Mouse (Mus musculus) hindbrain, embryonic 14.5 days (tissue): ENCODE results near the gene Sbno1. TPM values are rescaled to one million over a fixed set of nuclear protein-coding genes. Genes with fewer than 3 reads are reported as not detected.

Experiments used
- ATAC-seq: fragments of 200-750 bp; cut with Nextera tagmentation; 2 replicates; pipeline ENCODE4 v1.8.0; 2017; ENCODE audit warnings: moderate number of reproducible peaks, mild to moderate bottlenecking, moderate TSS enrichment, moderate library complexity; ENCODE audit not compliant: low FRiP score
- DNase-seq: peaks from one replicate; pipeline ENCODE4 v3.0.0-alpha.2; 2015; ENCODE audit warnings: low spot score
- H3K27ac ChIP-seq: fragments of 300-500 bp; sonication (generic); 2 replicates; pipeline ENCODE4 v1.5.1; 2014; ENCODE audit warnings: mild to moderate bottlenecking, moderate library complexity
- H3K27me3 ChIP-seq: fragments of 300-500 bp; sonication (generic); 2 replicates; pipeline ENCODE4 v1.6.1; 2014; ENCODE audit warnings: mild to moderate bottlenecking, low read length, mixed read lengths; ENCODE audit not compliant: control insufficient read depth, insufficient read depth
- H3K36me3 ChIP-seq: fragments of 300-500 bp; sonication (generic); replicated peaks from 2 replicates; pipeline ENCODE4 v1.6.1; 2014; ENCODE audit not compliant: control insufficient read depth, insufficient read depth
- H3K4me1 ChIP-seq: fragments of 300-500 bp; sonication (generic); replicated peaks from 2 replicates; pipeline ENCODE4 v1.6.1; 2014; ENCODE audit warnings: antibody characterized with exemption, low read length, mixed read lengths; ENCODE audit not compliant: control insufficient read depth, insufficient read depth
- H3K4me2 ChIP-seq: fragments of 300-500 bp; sonication (generic); replicated peaks from 2 replicates; pipeline ENCODE4 v1.6.1; 2014; ENCODE audit warnings: mild to moderate bottlenecking, moderate library complexity
- H3K4me3 ChIP-seq: fragments of 300-500 bp; sonication (generic); replicated peaks from 2 replicates; pipeline ENCODE4 v1.5.1; 2014; ENCODE audit warnings: mild to moderate bottlenecking, low read length
- H3K9ac ChIP-seq: fragments of 300-500 bp; sonication (generic); 2 replicates; pipeline ENCODE4 v1.6.1; 2014
- H3K9me3 ChIP-seq: fragments of 300-500 bp; sonication (generic); 2 replicates; pipeline ENCODE4 v1.6.1; 2016; ENCODE audit warnings: low read length; ENCODE audit not compliant: control insufficient read depth
- WGBS: fragments of 180-500 bp; shearing (Covaris S2); extraction: QIAGEN DNeasy Blood & Tissue Kit; methylation state at CpG from one replicate; pipeline ENCODE4 v1.1.7; 2014; 5-methylcytosine and 5-hydroxymethylcytosine counted together
- polyA plus RNA-seq: library from polyadenylated mRNA; unstranded; fragments of >200 nt; fragmentation: Nextera tagmentation; extraction: Ambion mirVana; gene quantifications from 2 replicates; pipeline ENCODE4 v1.2.1, GENCODE M21; 2014

Gene Sbno1
- polyA plus RNA-seq, 1 experiment from 2014 or later, result 87.6 TPM

GRCm38 (mm10) chr5:124433048-124433447 is 7.2 kb upstream of the Sbno1 start:
- WGBS, result 71% methylated on average over 2 of the region's 2 CpGs
- no peak for ATAC-seq
- H3K4me2 ChIP-seq, result no peak overlapping the region
- H3K4me1 ChIP-seq, result no peaks in the 10 kb centered on the region
- no peaks in the 10 kb centered on the region for H3K36me3 ChIP-seq
- H3K4me3 ChIP-seq, result no peak overlapping the region
- H3K27me3 ChIP-seq, result no peaks in the 10 kb centered on the region
- DNase-seq, result no peak
- H3K9me3 ChIP-seq, result no peaks in the 10 kb centered on the region
- H3K9ac ChIP-seq, result no peak overlapping the region
- H3K27ac ChIP-seq, result no peak overlapping the region

DNA sequence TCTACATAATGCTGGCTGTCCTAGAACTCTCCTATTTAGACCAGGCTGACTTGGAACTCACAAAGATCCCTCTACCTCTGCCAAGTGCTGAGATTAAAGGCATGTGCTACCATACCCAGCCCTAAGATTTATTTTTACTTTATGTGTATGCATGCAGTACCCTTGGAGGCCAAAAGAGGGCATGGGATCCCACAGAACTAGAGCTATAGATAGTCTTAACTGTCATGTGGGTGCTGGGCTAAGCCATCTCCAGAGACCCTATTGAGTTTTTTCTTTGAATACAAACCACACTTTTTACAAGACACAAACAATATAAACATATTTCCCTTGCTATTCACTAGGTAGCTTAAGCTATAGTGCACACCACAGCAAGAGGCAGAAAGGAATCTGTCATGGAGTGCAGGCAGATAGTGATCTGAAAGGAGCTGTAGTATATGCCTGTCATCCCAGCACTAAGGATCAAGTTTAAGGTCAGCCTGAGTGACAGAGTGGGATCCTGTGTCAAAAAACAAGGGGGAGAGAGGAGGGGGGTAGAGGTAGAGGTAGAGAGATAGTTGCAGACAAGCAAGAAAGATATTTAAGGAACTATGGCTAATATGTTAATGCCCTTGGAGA is 6.7 kb upstream of the Sbno1 start:
- Histone ChIP-seq H3K27me3 (no peaks in the 10 kb centered on the region), H3K9me3 (no peaks in the 10 kb centered on the region), H3K36me3 (no peaks in the 10 kb centered on the region), H3K4me1 (no peaks in the 10 kb centered on the region), H3K9ac (no peak overlapping the region), H3K27ac (no peak overlapping the region), H3K4me2 (no peak overlapping the region), H3K4me3 (no peak overlapping the region)
- DNase-seq (peak; percentile 73), ATAC-seq (peak; percentile 59; the same call in 1 of the 2 replicates)

- H3K9me3 ChIP-seq, result no peaks in the 10 kb centered on the region
- H3K4me1 ChIP-seq, result peaks cover 9% of the 10 kb centered on the region; the same call in 1 of the 2 replicates
- peak overlapping the region; percentile 50 for H3K4me2 ChIP-seq
- H3K27ac ChIP-seq, result peak overlapping the region; percentile 90
- H3K9ac ChIP-seq, result peak overlapping the region; percentile 30
- WGBS, result 93% methylated on average over 10 of the region's 10 CpGs
- DNase-seq (no peak), ATAC-seq (no peak)
- no peaks in the 10 kb centered on the region for H3K36me3 ChIP-seq
- H3K27me3 ChIP-seq, result no peaks in the 10 kb centered on the region
- H3K4me3 ChIP-seq, result peak overlapping the region; percentile 99
Observed at GRCm38 (mm10) chr5:124426475-124427071, 772 bp upstream of the Sbno1 start.

DNA sequence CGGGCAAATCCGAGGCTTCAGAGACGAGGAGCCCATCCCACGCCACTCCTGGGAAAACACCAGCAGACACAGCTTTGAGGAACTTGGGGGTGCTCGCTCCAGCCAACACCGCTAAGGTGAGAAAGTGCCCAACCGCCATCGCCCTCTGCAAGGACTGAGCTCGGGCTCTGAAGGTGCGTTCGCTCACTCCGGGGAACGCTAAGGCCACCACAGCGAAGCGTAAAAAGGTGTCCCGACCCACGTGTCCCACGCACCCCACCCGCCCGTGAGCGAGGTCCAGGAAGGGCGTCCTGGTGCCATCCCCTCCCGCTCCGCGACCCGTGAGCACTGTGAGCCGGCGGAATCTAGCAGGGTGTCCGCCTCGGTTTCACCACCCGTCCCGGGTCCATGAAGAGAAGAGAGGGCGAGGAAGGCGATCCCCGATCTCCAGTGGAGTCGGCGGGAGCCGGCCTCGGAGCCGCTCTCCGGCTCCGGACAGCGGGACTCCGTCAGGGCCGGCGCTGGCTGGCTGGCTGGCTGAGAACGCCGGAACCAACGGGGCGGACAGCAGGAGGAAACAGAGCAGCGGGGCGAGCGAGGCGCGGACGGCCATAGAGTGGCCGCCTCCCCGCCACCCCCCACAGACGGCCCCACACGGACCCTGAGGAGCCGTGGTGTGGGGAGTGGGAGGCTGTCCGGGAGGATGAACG is 934 bp downstream of the Sbno1 start:
- Histone ChIP-seq H3K4me1 (peaks cover 9% of the 10 kb centered on the region; the same call in 1 of the 2 replicates), H3K27ac (peak overlapping the region; percentile 90), H3K4me3 (peak overlapping the region; percentile 99), H3K36me3 (no peaks in the 10 kb centered on the region), H3K4me2 (peak overlapping the region; percentile 90), H3K9me3 (no peaks in the 10 kb centered on the region), H3K27me3 (no peaks in the 10 kb centered on the region), H3K9ac (peak overlapping the region; percentile 92)
- ATAC-seq (peak; percentile 69), DNase-seq (no peak)
- under 1% methylated on average over 63 of the region's 63 CpGs for WGBS

GRCm38 (mm10) chr5:124424200-124424722 is 1.5 kb downstream of the Sbno1 start:
- Histone ChIP-seq H3K27ac (peak overlapping the region; percentile 90), H3K4me3 (peak overlapping the region; percentile 99), H3K4me1 (peaks cover 9% of the 10 kb centered on the region; the same call in 1 of the 2 replicates), H3K4me2 (peak overlapping the region; percentile 90), H3K27me3 (no peaks in the 10 kb centered on the region), H3K9me3 (no peaks in the 10 kb centered on the region), H3K9ac (peak overlapping the region; percentile 92), H3K36me3 (no peaks in the 10 kb centered on the region)
- 3% methylated on average over 14 of the region's 14 CpGs for WGBS
- no peak for DNase-seq
- no peak for ATAC-seq

DNA sequence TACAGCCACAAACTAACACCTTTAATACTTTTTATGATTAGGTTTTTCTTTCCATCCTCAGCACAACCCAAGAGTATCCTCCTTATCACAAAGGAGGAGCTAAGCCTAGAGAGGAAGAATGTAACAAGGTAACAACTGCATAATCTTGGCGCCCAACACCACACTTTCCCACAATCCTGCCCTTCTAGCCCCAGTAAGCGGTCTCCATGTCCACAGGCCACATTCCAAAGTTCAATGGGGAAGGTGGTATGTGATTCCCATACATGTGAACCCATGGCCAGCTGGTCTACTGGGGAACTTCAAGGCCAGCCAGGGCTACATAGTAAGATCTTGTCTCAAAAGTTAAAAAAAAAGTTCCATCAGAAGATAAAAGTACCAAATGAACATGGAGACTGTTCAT is 4.0 kb downstream of the Sbno1 start:
- Histone ChIP-seq H3K4me3 (no peak overlapping the region), H3K36me3 (no peaks in the 10 kb centered on the region), H3K4me2 (no peak overlapping the region), H3K27me3 (no peaks in the 10 kb centered on the region), H3K9ac (no peak overlapping the region), H3K27ac (no peak overlapping the region), H3K4me1 (peaks cover 9% of the 10 kb centered on the region; the same call in 1 of the 2 replicates), H3K9me3 (no peaks in the 10 kb centered on the region)
- no peak for DNase-seq
- ATAC-seq, result no peak
- 100% methylated on average over 2 of the region's 2 CpGs for WGBS

DNA sequence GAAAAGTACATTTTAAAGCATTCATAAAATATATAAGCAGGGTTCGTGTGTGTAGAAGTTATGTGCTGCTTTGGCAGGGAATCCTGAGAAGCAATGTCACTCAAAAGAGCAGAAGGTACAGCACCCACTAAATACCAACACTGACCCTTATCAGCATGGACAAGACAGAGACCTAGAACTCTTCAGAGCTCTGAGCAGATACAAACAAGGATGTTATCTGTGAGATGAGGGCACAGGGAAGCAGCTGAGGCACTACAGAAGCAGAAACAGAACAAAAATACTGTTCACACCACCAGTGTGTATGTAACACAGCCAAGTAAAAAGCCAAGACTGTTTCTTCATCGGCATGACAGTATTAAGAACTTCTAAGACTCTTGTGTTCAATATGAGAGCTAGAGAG is 6.9 kb downstream of the Sbno1 start:
- WGBS, result 98% methylated on average over 2 of the region's 2 CpGs
- no peak for DNase-seq

GRCm38 (mm10) chr5:124412163-124412562 is 13.6 kb downstream of the Sbno1 start:
- 94% methylated on average over 5 of the region's 5 CpGs for WGBS
- H3K4me2 ChIP-seq, result no peak overlapping the region
- no peak overlapping the region for H3K27ac ChIP-seq
- ATAC-seq, result no peak
- H3K4me1 ChIP-seq, result no peaks in the 10 kb centered on the region
- H3K27me3 ChIP-seq, result no peaks in the 10 kb centered on the region
- no peak overlapping the region for H3K4me3 ChIP-seq
- H3K36me3 ChIP-seq, result peaks cover 60% of the 10 kb centered on the region
- H3K9me3 ChIP-seq, result no peaks in the 10 kb centered on the region
- H3K9ac ChIP-seq, result no peak overlapping the region
- no peak for DNase-seq

More for the DNA sequence above, 6.9 kb downstream of the Sbno1 start:
- ATAC-seq, result no peak
- H3K27ac ChIP-seq, result no peak overlapping the region
- H3K4me1 ChIP-seq, result 0 out of 2 replicates have a peak, but pooled peaks cover 2% of the 10 kb centered on the region
- H3K27me3 ChIP-seq, result no peaks in the 10 kb centered on the region
- peaks cover 4% of the 10 kb centered on the region; the same call in 1 of the 2 replicates for H3K36me3 ChIP-seq
- no peak overlapping the region for H3K9ac ChIP-seq
- no peak overlapping the region for H3K4me3 ChIP-seq
- H3K4me2 ChIP-seq, result no peak overlapping the region
- H3K9me3 ChIP-seq, result no peaks in the 10 kb centered on the region

- no peak overlapping the region for H3K4me2 ChIP-seq
- peaks cover 74% of the 10 kb centered on the region for H3K36me3 ChIP-seq
- DNase-seq (no peak), ATAC-seq (no peak)
- no peaks in the 10 kb centered on the region for H3K27me3 ChIP-seq
- H3K4me1 ChIP-seq, result no peaks in the 10 kb centered on the region
- no peak overlapping the region for H3K9ac ChIP-seq
- no peak overlapping the region for H3K4me3 ChIP-seq
- no peak overlapping the region for H3K27ac ChIP-seq
- no peaks in the 10 kb centered on the region for H3K9me3 ChIP-seq
- WGBS, result 83% methylated on average over 3 of the region's 3 CpGs
Observed at GRCm38 (mm10) chr5:124410808-124411207, 15.0 kb downstream of the Sbno1 start.
